Mouse (Mus musculus): ENCODE measurements around the gene Rpl9-ps1.

Gene Rpl9-ps1

GRCm38 (mm10) chr11:83619037-83619436, 26.4 kb downstream of the Rpl9-ps1 start:
- DNase-seq (ENCODE audit: low spot score) = no peak

GRCm38 (mm10) chr11:83618238-83618637, 27.2 kb downstream of the Rpl9-ps1 start:
- DNase-seq (ENCODE audit: low spot score) = no peak

- DNase-seq (ENCODE audit: low spot score) = no peak
Measured at GRCm38 (mm10) chr11:83616586-83616985, 28.8 kb downstream of the Rpl9-ps1 start.

- no peak for DNase-seq (ENCODE audit: low spot score)
Measured at GRCm38 (mm10) chr11:83610900-83611299, 34.5 kb downstream of the Rpl9-ps1 start.

DNA sequence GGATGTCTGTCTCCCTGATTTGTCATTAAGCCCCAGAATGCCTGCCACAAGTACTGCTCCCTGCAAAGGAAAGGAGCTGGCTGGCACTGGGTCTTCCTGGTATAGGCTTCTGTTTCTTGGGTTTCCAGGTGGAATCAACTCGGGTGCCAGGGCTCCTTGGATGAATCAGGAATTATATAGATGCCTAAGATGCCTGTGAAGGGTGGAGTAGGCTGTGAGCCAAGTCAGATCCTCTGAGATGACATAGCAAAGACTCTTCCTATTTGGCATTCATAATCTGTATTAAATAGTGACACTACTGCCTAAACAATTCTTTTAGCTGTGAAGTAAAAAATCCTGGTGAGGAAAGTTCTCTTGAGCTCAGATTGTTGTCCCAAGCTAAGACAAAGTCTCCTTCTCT, 39.0 kb downstream of the Rpl9-ps1 start:
- no peak for DNase-seq (ENCODE audit: low spot score)

- DNase-seq (ENCODE audit: low spot score) = no peak
Measured at GRCm38 (mm10) chr11:83605535-83605934, 39.9 kb downstream of the Rpl9-ps1 start.

- no peak for DNase-seq (ENCODE audit: low spot score)
Measured at GRCm38 (mm10) chr11:83604698-83605097, 40.7 kb downstream of the Rpl9-ps1 start.

GRCm38 (mm10) chr11:83603399-83603798, 42.0 kb downstream of the Rpl9-ps1 start:
- no peak for DNase-seq (ENCODE audit: low spot score)

DNA sequence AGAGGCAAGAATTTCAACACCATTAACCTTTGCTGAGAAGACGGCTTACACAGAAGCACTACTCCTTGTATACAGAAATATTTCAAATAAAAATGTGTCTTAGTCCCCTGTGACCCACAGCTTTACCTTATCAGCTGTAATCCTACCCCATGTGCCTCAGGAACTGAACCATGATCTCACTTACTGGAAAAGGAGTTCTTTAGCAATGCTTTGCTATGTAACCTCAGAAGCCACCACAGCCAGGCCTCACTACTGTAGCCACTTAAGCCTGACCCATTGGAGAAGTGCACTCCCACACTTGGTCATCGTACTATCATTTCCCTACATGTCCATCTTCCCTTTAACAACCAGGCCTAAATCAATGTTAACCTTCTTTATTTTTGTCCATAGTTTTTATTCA, 44.8 kb downstream of the Rpl9-ps1 start:
- DNase-seq (ENCODE audit: low spot score) = no peak

DNA sequence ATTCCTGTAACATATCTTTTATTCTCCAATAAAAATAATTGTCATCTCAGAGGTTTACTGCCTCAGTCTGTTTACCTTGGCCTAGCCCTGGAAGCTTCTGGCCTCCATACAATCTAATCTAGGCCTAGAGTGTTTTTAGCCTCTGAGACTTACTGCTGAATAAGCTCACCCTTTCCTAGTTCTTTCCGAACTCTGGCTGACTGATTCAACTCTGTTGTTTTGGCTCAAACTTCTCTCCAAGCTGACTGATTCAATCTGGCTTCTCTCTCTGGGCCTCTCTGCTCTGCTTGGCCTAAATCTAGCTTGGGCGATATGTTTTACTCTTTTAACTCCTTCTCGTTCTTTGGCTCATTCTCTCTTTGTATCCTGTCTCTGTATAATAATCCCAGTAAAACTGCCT, 46.4 kb downstream of the Rpl9-ps1 start:
- DNase-seq (ENCODE audit: low spot score) = no peak

- no peak for DNase-seq (ENCODE audit: low spot score)
Measured at GRCm38 (mm10) chr11:83598207-83598837, 47.1 kb downstream of the Rpl9-ps1 start.

GRCm38 (mm10) chr11:83597796-83598195, 47.6 kb downstream of the Rpl9-ps1 start:
- no peak for DNase-seq (ENCODE audit: low spot score)

GRCm38 (mm10) chr11:83595669-83596455, 49.6 kb downstream of the Rpl9-ps1 start:
- DNase-seq (ENCODE audit: low spot score) = no peak

Data from ovary, postnatal 10 days (tissue).